Mouse (Mus musculus) erythroblast, embryonic 14.5 days (primary cell): ENCODE results near the gene Slc5a3.
"Not testable (repeated sequence)": the region's sequence is repeated elsewhere in the genome, so short reads cannot be mapped to it uniquely, and the experiment has no call there.

Experiments
- GATA1 ChIP-seq: IDR thresholded peaks from 2 replicates; pipeline ENCODE4 v1.6.1; 2012; ENCODE audit warnings: low read length, inconsistent platforms, mixed read lengths
- TAL1 ChIP-seq: IDR thresholded peaks from 3 replicates; pipeline ENCODE4 v1.6.1; 2012; ENCODE audit warnings: low read length, inconsistent platforms, mixed read lengths

GRCm38 (mm10) chr16:92102931-92103330, 44.8 kb downstream of the Slc5a3 start:
- TF ChIP-seq GATA1, TAL1: not testable (repeated sequence)
